Mouse (Mus musculus) cerebellum, adult 18-20 months (tissue): ENCODE data around the gene March2.
A peak's percentile ranks its signal among the peaks of the same experiment; 100 is the strongest.
"Not testable (repeated sequence)": the region's sequence is repeated elsewhere in the genome, so short reads cannot be mapped to it uniquely, and the experiment has no call there.

Source experiments
- DNase-seq, 2 experiments: peaks; one replicate each; pipeline ENCODE4 v3.0.0; 2021

Gene March2

DNA sequence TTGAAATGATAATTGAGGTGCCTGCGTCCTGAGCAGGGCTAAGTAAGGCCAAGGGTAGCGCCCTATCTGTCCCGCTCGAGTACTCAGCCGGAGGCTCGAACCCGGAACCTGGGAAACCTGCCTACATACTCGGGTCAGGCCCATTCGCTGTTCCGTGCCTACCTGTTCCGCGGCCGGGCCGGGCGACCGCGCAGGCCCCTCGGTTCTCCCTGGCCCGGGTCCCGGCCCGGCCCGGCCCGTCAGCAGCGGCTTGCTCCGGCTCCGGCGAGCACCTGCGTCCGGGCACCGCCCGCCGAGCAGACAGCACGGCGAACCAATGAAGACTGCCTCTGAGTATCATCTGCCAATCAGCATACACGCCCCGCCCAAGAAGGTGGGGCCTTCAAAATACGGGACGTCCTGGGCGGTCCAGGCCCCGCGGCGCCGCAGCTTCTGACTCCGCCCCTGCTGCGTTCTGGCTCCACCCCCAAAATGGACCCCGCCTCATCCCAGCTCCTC is at the start of gene March2:
Gene March2, minus strand, starts transcription at position 287 of the 498 bp plus-strand sequence.
- peak; percentile 97 to 98 for DNase-seq

DNA sequence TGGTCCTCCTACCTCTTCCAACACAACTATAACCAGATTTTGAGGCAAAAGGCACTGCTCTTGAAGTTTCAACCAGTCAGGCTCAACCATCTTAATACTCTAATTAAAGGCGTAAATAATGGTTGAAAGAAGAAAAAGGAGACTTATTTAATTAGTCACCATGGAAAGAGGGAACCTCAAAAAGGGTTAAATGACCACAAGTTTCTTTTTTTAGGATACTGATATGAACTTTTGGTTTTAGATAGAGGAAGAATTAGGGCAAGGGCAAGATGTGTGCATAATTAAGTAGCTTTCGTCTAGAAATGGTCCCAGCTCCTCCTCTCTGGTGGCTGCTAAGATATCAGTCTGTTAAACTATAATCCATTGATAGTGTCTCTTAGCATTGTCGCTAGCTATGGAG is 47.9 kb upstream of the March2 start:
- no peak for DNase-seq

DNA sequence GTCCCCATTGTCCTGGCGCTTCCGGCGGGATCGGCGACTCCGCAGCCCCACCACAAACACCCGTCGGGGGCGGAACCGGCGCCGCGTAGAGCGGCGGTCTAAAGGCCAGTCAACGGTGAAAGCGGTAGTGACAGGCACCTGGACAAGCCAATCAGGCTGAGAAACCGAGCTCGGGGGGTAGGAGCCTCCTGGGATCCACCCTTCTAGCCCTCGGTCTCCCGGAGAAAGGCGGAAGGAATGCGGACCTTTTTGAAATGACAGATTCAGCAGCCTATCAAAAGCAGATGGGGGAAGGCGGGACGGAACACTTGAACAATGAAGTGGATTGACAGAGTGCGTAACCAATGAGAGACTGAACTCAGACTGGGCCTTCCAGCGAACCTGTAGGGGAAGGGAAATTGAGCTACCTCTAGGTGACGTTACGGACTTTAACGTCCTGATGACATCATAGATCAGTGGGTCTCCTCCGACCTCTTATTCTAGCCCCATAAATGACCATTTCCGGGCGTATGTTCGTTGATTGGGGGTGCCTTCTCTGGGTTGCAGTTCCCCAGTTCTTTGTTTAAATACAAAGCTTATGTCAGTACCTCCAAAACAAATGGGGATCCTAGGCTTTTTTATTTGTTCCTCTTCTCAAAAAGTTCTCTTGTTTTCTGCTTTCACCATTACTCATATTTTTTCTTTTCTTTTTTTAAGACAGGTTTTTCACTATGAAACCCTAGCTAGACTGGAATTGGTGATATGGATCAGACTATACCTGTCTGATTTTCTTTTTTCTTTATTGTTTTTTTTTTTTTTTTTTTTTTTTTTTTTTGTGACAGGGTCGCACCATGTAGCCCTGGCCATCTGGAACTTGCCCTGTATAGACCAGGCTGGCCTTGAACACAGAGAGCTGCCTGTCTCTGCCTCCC is 42.0 kb upstream of the March2 start, which contains the start of gene Rab11b:
Gene Rab11b, minus strand, starts transcription at position 276 of the 911 bp plus-strand sequence.
- peak; percentile 100 for DNase-seq

DNA sequence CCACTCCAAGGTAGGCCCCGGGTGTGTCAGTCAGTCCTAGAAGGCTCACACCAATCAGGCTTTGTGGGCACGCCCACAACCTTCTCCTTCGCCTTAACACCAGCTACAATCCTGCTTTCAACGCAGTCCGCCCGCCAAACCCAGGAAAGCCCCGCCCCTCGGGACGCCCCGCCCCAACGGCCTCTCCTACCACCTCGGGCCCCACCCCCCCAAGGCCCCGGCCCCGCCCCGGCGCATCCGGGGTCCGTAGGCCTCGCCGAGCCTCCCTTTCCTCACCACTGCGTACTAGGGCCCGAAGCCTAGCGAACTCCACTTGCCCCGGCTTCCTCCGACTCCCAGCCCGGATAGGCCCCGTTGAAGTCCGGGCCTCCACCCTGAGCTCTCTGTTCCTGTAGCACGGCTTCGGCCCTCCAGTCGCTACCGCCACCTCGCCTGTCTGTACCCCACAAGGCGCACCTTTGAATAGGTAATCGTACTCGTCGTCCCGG is 41.3 kb upstream of the March2 start:
- peak; percentile 87 to 90 for DNase-seq

DNA sequence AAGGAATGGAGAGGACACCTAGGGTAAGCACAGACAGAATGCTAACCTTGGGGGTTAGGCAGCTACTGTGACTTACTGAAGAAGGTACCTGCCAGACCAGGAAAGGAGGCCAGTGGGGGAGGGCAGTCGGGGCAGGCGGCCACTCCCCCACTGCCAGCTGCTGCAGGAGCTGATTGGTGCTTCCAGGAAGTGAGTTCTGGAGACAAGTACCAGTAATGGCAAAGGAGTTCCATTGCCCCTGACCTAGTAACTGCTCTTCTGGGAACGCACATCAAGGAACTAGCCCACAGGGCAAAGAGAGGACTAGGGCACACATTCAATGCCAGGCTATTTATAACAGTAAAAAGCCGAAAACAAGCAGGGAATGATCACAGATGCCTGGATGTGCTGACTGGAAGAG is 38.8 kb upstream of the March2 start:
- DNase-seq: peak; percentile 26 to 31

DNA sequence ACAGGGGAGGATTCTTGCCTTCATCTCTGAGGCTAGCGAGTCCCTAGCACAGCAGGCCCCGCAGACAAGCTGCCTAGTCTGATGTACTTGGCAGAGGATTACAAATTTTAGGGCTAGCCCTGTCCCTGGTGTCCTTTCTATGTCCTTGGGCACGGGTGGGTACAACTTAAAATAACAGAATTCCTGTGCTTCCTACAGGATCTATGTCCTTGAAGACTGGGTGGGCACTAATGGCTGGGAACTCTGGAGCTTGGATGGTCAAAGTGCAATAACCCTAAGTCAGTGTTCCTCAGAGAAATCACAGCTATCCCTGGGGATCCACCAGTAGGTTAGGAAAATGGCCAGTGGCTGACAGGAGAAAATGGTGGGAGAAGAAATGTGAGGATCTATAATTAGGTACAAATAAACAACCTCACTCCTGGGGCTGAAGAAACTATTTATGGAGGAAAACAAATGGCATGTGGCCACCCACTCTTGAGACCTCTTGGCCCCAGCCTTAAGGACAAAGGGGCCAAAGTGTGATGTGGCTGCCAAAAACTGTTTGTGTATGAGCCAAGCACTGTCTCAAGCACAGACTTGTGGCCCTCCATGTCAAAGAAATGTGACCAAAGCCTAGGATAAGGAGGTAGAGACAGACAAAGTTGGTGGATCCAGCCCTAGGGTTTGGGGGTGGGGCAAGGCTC is 37.8 kb upstream of the March2 start:
- peak in 1 of 2 experiments; percentile 11 for DNase-seq

DNA sequence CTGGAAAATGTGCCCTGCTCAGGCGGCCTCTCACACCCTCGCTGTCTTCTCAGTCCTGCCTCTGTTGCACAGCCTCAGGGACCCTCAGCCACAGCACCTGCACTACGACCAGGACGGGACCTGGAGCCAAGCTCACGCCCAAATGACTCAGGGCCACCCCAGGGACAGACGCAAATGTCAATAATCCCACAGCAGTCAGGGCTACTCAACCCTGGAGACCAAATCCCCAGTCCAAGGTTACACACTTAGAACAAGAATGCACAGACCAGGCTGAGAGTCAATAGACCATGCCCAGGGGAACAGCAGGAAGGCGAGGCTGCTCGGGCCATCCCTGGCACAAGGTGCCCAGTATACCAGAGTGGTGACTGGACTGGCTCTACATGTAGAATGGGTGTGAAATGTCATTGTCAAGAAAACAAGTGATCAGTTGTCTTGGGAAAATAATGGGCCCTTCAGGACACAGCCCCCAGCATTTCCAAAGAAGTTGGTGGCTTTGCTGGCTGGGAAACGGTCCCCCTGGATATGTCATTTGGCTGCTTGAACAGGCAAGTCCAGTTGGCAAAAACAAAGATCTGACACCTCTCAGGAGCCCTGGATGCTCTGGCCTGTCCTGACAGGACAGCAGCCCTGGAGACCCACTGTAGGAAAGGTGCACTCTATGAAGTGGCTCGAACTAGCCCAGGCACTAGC is 37.1 kb upstream of the March2 start:
- peak in 1 of 2 experiments; percentile 24 for DNase-seq

DNA sequence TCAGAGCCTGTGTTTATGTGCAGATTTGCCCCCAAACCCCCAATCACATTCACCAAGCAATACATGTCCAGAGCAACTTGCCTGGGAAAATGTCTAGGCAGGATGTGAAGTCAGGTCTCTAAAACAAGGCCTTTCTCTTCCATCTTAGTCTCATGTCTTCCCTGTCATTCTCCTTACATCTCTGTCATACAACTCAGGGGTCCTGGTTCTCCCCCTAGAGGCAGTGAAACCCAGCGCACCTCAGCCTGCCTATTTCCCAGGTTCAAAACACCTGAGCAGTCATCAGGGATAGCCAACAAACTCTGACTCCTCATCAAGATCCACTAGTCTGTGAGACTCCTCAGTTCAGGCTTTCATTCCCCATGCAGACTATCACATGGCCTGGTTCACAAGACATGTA is 36.2 kb upstream of the March2 start:
- peak in 1 of 2 experiments; percentile 8 for DNase-seq

DNA sequence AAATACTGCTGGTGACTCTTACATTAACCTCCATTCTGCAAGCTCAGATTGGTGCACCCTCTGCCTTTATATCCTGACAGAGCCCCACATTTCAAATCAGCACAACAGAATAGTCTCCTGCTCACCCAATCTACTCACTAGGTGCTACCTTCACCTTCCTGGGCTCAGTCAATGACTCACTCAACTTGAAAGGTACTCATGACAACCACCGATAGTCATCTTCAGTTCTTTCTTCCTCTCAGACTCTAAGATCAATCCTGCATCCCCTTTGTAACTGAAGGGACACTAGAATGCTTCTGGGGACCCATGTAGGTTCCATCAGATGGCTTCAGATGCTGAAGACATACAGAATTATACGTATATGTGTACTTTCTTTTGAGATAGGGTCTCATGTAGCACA is 33.8 kb upstream of the March2 start:
- DNase-seq: no peak

DNA sequence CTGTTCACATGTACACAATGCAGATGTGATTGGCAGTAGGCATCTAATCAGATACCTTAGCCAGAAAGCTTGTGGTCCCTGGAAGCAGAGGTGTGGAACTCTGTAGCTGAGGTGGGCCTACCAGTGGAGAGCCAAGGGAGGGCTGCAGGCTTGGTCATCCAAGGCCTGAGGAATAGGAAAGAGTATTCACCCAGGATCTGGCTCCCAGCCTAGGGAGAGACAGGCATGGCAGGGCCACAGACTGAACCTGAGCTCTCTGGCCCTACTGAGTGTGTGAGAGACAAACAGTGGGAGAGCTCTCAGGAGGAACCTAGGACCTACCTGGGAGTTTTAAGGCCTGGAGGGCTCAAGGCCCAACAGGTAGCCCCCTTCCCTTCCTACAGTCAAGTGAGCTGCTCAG is 32.7 kb upstream of the March2 start:
- no peak for DNase-seq

DNA sequence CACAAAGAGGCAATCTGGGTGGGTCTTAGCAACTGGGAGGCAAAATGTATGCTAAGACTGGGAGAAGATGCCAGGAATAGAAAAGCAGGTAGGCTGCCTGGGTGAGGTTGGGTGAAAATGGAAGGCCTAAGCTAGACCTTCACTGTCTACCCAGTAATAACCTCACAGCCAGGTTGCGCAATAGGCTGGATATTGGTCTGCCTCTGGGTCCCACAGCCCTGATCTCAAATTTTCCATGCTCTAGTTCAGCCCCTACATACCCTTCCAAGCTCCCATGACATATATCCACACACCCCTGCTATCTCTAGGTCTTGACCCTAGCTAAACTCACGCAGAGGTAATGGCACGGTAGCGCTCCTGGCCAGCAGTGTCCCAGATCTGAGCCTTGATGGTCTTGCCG is 31.0 kb upstream of the March2 start:
- DNase-seq: no peak

DNA sequence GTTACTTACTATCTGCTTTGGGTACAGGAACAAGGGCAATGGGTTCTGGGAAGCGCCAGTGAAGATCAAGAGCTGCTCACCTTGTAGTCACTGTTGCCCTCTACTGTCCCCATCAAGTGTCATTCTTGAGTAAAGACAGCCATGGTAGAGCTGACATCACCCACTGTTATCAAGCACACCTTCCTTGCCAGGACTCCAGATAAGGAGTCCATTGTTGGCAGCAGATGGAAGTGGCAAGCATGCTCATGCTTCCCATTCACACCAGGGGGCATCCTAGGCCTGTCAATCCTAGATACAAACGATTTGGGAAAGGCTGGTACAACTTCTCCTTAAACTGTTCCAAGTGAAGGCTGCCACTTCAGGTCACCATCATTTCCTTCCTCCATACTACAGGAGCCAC is 27.5 kb upstream of the March2 start:
- DNase-seq: peak in 1 of 2 experiments; percentile 15

DNA sequence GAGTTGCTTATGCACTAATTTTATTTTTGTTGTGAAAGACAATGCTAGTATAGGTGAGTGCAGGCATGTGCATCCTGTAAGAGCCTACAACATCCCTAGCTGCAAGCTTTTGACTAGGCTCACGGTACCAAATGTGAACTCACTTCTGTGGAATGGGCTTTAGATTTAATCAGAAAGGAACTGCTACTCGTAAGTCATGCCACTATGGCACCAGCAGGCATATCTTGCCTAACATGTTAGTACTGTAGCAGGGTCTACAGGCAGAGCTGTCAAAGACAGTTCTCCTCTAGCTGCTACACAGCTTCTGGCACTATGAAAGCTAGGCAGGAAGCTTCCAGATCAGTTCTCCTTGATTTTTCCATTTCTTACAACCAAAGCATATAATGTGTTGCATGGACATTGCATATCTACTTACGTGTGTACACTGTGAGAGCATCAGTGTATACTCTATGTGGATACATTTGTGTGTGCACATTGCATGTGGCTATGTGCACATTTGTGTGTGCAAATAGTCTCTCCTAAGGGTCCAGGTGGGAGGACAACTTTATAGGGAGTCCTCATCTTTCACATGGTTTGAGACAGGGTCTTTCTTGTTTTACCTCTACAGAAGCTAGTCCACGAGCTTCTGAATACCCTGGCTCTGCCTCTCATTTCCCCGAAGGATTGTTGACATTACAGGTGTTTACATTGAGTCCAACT is 26.4 kb upstream of the March2 start:
- DNase-seq: no peak

DNA sequence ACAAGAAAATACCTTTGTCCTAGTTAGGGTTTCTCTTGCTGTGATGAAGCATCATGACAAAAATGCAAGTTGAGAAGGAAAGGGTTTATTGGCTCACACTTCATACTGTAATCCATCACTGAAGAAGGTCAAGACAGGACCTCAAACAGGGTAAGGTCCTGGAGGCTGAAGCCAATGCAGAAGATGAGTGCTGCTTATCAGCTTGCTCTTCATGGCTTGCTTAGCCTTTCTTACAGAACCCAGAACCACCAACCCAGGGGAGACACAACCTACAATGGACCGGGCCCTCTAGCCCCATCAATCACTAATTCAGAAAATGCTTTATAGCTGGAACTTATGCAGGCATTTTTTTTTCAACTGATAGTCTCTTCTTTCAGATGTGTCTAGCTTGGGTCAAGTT is 23.9 kb upstream of the March2 start:
- no peak for DNase-seq

DNA sequence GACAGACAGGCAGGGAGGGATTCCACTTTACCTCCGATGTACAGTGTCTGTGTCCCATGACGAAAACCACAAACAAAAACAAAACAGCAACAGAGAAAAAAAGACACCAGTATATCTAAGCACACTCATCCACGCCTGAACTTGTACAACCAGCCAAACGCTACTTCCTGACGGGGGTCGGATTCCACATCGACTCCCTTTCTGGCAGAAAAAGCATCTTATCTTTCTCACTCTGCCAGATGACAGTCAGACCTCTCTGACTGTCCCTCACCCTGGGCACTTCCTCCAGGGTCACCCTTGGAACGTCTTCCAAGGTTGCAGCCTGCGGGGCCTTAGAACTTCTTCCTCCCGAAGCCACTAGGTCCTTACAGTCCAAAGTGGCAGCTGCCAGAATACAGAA is 15.1 kb upstream of the March2 start:
- not testable (repeated sequence) for DNase-seq

DNA sequence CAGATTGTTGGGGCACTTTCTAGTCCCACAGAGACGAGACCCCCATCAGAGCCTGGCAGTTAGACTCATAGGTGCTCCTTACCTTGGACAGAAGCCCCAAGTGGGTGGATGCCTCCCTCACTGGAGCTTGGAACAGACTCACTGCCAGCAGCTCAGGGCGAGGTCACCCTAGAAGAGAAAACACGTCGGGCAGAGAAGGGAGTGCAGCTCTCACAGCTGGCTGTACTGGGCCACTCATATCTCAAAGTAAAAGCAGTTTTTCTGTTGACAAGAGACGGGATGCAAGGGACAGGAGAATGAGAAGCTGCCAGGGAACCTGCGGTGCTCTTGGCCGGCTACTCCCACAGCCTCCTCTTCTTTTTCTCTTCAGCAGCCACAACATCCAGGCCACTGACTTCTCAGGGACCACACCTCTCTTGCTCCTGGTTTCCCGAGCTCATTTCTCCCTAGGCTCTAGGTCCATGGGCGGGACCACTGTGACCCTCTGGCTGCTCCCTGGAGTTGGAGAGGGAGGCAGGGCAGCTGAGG is 14.2 kb upstream of the March2 start:
- DNase-seq: not testable (repeated sequence)

DNA sequence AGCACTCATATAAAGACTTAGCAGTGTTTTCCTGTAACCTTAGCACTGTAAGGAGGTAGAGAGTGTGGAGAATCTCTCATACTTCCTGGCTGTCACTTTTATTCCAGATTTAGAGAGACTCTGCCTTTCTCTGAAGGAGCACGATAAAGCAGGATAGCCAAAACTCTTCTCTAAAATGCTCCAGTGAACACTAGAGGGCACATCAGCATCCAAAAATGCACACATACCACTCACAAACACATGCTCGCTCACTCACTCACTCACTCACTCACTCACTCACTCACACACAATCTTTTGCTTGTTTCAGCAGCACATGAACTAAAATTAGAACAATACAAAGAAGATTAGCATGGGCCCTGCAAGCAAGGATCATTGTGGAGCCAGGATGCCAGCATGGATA is 10.7 kb upstream of the March2 start:
- DNase-seq: no peak

DNA sequence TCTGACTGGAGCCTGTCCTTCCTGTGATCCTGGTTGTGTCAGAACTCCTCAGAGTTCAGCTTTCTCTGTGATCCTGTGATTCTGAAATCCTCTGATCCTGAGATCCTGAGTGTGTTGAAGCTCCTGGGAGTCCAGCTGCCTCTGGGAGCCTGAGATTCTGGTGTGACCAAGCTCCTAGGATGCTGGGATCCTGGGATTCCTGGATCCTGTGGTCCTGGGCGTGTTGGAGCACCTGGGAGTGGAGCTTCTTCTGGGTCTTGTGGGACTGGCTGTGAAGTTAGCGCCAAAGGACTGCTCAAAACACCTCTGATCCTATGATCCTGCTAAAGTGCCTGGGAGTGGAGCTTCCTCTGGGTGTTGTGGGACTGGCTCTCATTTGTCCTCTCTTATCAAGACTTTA is 9.9 kb upstream of the March2 start:
- DNase-seq: no peak

DNA sequence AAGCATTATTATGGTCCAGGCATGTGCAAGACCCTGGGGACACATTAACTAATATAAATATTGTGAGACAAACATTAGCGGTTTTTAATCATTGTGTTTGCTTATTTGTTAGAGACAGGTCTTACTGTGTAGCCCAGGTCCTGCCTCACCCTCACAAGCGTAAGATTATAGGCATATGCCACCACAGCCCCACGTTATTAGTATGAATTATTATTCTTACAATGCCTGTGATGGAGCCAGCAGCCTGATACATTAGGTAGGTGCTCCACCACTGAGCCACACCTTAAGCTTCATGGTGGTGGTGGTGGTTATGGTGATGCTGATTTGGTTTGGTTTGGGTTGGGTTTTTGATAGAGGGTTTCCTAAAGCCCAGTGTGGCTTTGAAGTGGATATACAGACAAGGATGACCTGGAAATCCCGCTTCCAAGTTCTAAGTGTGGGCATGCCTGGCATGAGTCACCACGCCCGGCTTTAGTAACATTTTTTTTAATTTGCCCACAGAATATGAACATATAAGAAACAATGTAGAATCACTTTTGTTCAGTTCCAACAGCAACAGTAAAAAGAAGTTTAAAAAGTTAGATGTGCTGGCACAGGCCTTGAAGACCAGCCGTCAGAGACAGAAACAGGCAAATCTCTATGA is 1.4 kb upstream of the March2 start:
- no peak for DNase-seq

DNA sequence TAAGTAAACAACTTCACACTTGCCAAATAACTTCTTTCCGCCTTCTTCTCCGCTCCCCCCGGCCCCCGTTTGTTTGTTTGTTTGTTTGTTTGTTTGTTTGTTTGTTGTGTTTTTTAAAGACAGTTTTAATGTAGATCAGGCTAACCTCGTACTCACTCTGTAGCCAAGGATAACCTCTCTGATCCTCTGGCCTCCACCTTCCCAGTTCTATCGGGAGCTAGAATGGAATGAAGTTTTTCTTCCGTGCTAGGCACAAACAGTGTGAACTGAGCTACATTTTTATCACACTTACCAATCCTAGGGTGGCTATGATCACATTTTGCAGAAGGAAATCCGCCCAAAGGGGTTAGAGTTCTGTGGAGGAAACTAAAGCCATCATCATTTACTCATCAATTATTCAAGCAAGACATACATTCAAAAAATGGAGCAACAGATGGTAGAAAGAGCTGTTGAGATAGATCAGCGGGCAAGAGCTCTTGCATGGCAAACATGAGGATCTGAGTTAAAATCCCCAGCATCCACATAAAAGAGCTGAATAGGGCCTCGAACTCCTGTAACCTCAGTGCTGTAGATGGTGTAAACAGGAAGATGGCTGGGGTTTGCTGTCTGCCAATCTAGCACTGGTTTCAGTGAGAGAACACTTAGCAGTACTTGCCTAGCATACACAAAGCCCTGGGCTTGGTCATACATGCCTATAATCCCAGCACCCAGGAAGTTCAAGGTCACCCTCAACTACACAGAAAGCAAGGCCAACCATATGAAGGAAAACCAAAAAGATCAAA is 665 bp upstream of the March2 start:
- DNase-seq: peak in 1 of 2 experiments; percentile 12

DNA sequence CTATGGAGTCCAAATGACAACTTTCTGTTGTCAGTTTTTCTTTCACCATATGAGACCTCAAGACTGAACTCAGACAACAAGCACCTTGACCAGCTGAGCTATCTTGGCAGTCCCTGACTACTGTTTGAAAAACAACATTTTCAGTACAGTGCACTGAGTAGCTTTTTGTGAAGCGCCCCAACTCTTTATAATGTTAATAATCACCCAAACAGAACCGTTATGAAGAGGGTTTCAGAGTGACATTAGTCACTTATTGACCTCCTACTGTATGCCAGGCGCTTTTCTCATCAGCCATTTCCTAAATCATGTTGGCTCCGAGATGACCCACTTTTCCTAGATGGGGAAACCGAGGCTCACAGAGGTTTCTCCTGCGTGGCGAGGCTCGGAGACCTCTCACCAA is 488 bp downstream of the March2 start:
- DNase-seq: no peak
